Mouse (Mus musculus): ENCODE measurements around the gene Aldh4a1. TPM values are rescaled to one million over a fixed set of nuclear protein-coding genes. Genes with fewer than 3 reads are reported as not detected.

The Aldh4a1 gene
- polyA plus RNA-seq, 1 experiment from 2014 or later = 18.8 TPM

DNA sequence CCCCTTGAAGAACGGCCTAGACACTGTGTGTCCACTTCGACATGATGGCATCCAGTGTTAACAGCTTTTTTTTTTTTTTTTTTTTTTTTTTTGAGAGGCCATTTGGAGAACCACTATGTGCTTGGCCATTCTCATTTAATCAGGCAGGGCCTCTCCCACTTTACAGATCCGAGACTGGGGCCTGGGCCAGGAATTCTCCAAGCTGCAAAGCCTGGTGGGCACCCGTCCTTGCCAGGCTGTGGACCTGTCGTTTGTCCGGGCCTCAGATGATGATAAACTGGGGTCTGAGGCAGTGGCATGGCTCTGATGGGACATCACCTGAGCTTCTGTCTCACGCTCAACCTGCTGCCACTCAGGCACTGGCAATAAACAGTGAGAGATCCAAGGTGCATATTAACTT, 29.8 kb upstream of the Aldh4a1 start:
- H3K27ac ChIP-seq (replicated peaks) = no peak overlapping the region
- no peaks in the 10 kb centered on the region for H3K36me3 ChIP-seq
- 59% methylated on average over 7 of the region's 7 CpGs for WGBS
- no peak overlapping the region for H3K4me2 ChIP-seq
- ATAC-seq (ENCODE audit: extremely low read depth, insufficient number of reproducible peaks, low FRiP score, low TSS enrichment) = no peak
- 0 out of 2 replicates have a peak overlapping the region, but pooled peaks have one; percentile 12 for H3K9ac ChIP-seq
- H3K9me3 ChIP-seq = no peaks in the 10 kb centered on the region
- H3K4me1 ChIP-seq = peaks cover 47% of the 10 kb centered on the region
- H3K27me3 ChIP-seq (replicated peaks) = no peaks in the 10 kb centered on the region
- H3K4me3 ChIP-seq = no peak overlapping the region

- Histone ChIP-seq H3K9ac (0 out of 2 replicates have a peak overlapping the region, but pooled peaks have one; percentile 12), H3K36me3 (no peaks in the 10 kb centered on the region), H3K4me2 (no peak overlapping the region), H3K9me3 (no peaks in the 10 kb centered on the region), H3K27me3 (replicated peaks) (no peaks in the 10 kb centered on the region), H3K27ac (replicated peaks) (no peak overlapping the region), H3K4me3 (no peak overlapping the region), H3K4me1 (peaks cover 51% of the 10 kb centered on the region)
- WGBS = 56% methylated on average over 6 of the region's 6 CpGs
- no peak for ATAC-seq (ENCODE audit: extremely low read depth, insufficient number of reproducible peaks, low FRiP score, low TSS enrichment)
Observed at GRCm38 (mm10) chr4:139593383-139593782, 29.3 kb upstream of the Aldh4a1 start.

GRCm38 (mm10) chr4:139594062-139594461, 28.6 kb upstream of the Aldh4a1 start:
- Histone ChIP-seq H3K9ac (no peak overlapping the region), H3K27ac (replicated peaks) (no peak overlapping the region), H3K9me3 (no peaks in the 10 kb centered on the region), H3K4me2 (no peak overlapping the region), H3K4me3 (no peak overlapping the region), H3K4me1 (peaks cover 57% of the 10 kb centered on the region), H3K27me3 (replicated peaks) (no peaks in the 10 kb centered on the region), H3K36me3 (no peaks in the 10 kb centered on the region)
- WGBS = 51% methylated on average over 3 of the region's 3 CpGs
- no peak for ATAC-seq (ENCODE audit: extremely low read depth, insufficient number of reproducible peaks, low FRiP score, low TSS enrichment)

GRCm38 (mm10) chr4:139596715-139597114, 26.0 kb upstream of the Aldh4a1 start:
- H3K9ac ChIP-seq = peak overlapping the region; percentile 75; the same call in 1 of the 2 replicates
- WGBS = 35% methylated on average over 9 of the region's 9 CpGs
- no peaks in the 10 kb centered on the region for H3K36me3 ChIP-seq
- peaks cover 72% of the 10 kb centered on the region for H3K4me1 ChIP-seq
- no peak overlapping the region for H3K4me2 ChIP-seq
- H3K27ac ChIP-seq (replicated peaks) = peak overlapping the region; percentile 97
- no peak for ATAC-seq (ENCODE audit: extremely low read depth, insufficient number of reproducible peaks, low FRiP score, low TSS enrichment)
- H3K9me3 ChIP-seq = no peaks in the 10 kb centered on the region
- H3K4me3 ChIP-seq = no peak overlapping the region
- H3K27me3 ChIP-seq (replicated peaks) = no peaks in the 10 kb centered on the region

GRCm38 (mm10) chr4:139597286-139598284, 25.1 kb upstream of the Aldh4a1 start:
- 37% methylated on average over 20 of the region's 20 CpGs for WGBS
- Histone ChIP-seq H3K36me3 (no peaks in the 10 kb centered on the region), H3K27me3 (replicated peaks) (no peaks in the 10 kb centered on the region), H3K4me2 (peak overlapping the region; percentile 69), H3K27ac (replicated peaks) (peak overlapping the region; percentile 97), H3K4me3 (peak overlapping the region; percentile 39; the same call in 1 of the 2 replicates), H3K9me3 (no peaks in the 10 kb centered on the region), H3K9ac (peak overlapping the region; percentile 75), H3K4me1 (peaks cover 77% of the 10 kb centered on the region)
- no peak for ATAC-seq (ENCODE audit: extremely low read depth, insufficient number of reproducible peaks, low FRiP score, low TSS enrichment)

- Histone ChIP-seq H3K4me3 (peak overlapping the region; percentile 39), H3K36me3 (no peaks in the 10 kb centered on the region), H3K4me1 (peaks cover 84% of the 10 kb centered on the region), H3K9ac (peak overlapping the region; percentile 75), H3K27me3 (replicated peaks) (no peaks in the 10 kb centered on the region), H3K27ac (replicated peaks) (peak overlapping the region; percentile 97), H3K9me3 (no peaks in the 10 kb centered on the region), H3K4me2 (peak overlapping the region; percentile 69)
- WGBS = 9% methylated on average over 13 of the region's 13 CpGs
- no peak for ATAC-seq (ENCODE audit: extremely low read depth, insufficient number of reproducible peaks, low FRiP score, low TSS enrichment)
Observed at GRCm38 (mm10) chr4:139598356-139598755, 24.3 kb upstream of the Aldh4a1 start.

- 1% methylated on average over 12 of the region's 12 CpGs for WGBS
- peak overlapping the region; percentile 39 for H3K4me3 ChIP-seq
- peak; percentile 59 for ATAC-seq (ENCODE audit: extremely low read depth, insufficient number of reproducible peaks, low FRiP score, low TSS enrichment)
Observed at GRCm38 (mm10) chr4:139598950-139599518, 23.6 kb upstream of the Aldh4a1 start.

GRCm38 (mm10) chr4:139601519-139602356, 20.9 kb upstream of the Aldh4a1 start:
- peak overlapping the region; percentile 67 for H3K9ac ChIP-seq

More at GRCm38 (mm10) chr4:139598950-139599518, 23.6 kb upstream of the Aldh4a1 start:
- H3K36me3 ChIP-seq = no peaks in the 10 kb centered on the region
- H3K27ac ChIP-seq (replicated peaks) = peak overlapping the region; percentile 97
- H3K9me3 ChIP-seq = no peaks in the 10 kb centered on the region
- H3K4me1 ChIP-seq = peaks cover 86% of the 10 kb centered on the region
- H3K4me2 ChIP-seq = peak overlapping the region; percentile 69
- no peaks in the 10 kb centered on the region for H3K27me3 ChIP-seq (replicated peaks)
- peak overlapping the region; percentile 75 for H3K9ac ChIP-seq

GRCm38 (mm10) chr4:139602357-139603244, 20.1 kb upstream of the Aldh4a1 start, which contains the start of gene Gm21969:
Gm21969 (plus strand) TSS chr4:139603186.
- ATAC-seq (ENCODE audit: extremely low read depth, insufficient number of reproducible peaks, low FRiP score, low TSS enrichment) = no peak
- peaks cover 32% of the 10 kb centered on the region for H3K36me3 ChIP-seq
- H3K9ac ChIP-seq = peak within 1 kb of the TSS; percentile 67
- H3K9me3 ChIP-seq = no peaks in the 10 kb centered on the region
- H3K27me3 ChIP-seq (replicated peaks) = no peaks in the 10 kb centered on the region
- H3K27ac ChIP-seq (replicated peaks) = peak within 1 kb of the TSS; percentile 88
- 41% methylated on average over 14 of the region's 14 CpGs for WGBS
- peak within 1 kb of the TSS; percentile 47 for H3K4me2 ChIP-seq
- H3K4me3 ChIP-seq = no peak within 1 kb of the TSS
- H3K4me1 ChIP-seq = peaks cover 58% of the 10 kb centered on the region

More at GRCm38 (mm10) chr4:139601519-139602356, 20.9 kb upstream of the Aldh4a1 start:
- 26% methylated on average over 7 of the region's 7 CpGs for WGBS
- peaks cover 24% of the 10 kb centered on the region for H3K36me3 ChIP-seq
- no peaks in the 10 kb centered on the region for H3K9me3 ChIP-seq
- peaks cover 67% of the 10 kb centered on the region for H3K4me1 ChIP-seq
- no peak overlapping the region for H3K4me3 ChIP-seq
- no peaks in the 10 kb centered on the region for H3K27me3 ChIP-seq (replicated peaks)
- ATAC-seq (ENCODE audit: extremely low read depth, insufficient number of reproducible peaks, low FRiP score, low TSS enrichment) = no peak
- peak overlapping the region; percentile 88 for H3K27ac ChIP-seq (replicated peaks)
- peak overlapping the region; percentile 47 for H3K4me2 ChIP-seq

- ATAC-seq (ENCODE audit: extremely low read depth, insufficient number of reproducible peaks, low FRiP score, low TSS enrichment) = no peak
- Histone ChIP-seq H3K4me3 (no peak overlapping the region), H3K4me2 (no peak overlapping the region), H3K9ac (no peak overlapping the region), H3K4me1 (peaks cover 33% of the 10 kb centered on the region), H3K27me3 (replicated peaks) (no peaks in the 10 kb centered on the region), H3K9me3 (no peaks in the 10 kb centered on the region), H3K36me3 (peaks cover 55% of the 10 kb centered on the region), H3K27ac (replicated peaks) (no peak overlapping the region)
- WGBS = 75% methylated on average over 11 of the region's 11 CpGs
Observed at GRCm38 (mm10) chr4:139605216-139605615, 17.4 kb upstream of the Aldh4a1 start.

All from heart, embryonic 13.5 days (tissue).